Mouse (Mus musculus) cortical plate, adult 2 months (tissue): Measurements from ENCODE around the gene Fam131c.

ENCODE experiments used
- CTCF ChIP-seq: fragments of 200-500 bp; IDR thresholded peaks from 2 replicates; pipeline ENCODE4 v1.5.1; 2011; ENCODE audit warnings: mild to moderate bottlenecking, control low read depth, low read length; ENCODE audit not compliant: insufficient read depth; ENCODE audit errors: extremely low read depth
- POLR2A ChIP-seq: fragments of 200-500 bp; IDR thresholded peaks from 2 replicates; pipeline ENCODE4 v1.6.1; 2011; ENCODE audit warnings: mild to moderate bottlenecking, low read length, control low read depth; ENCODE audit not compliant: insufficient read depth; ENCODE audit errors: extremely low read depth

- TF ChIP-seq POLR2A (no peak), CTCF (0 out of 2 replicates have a peak, but pooled peaks have one; percentile 15)
These were observed 18.1 kb downstream of the Fam131c start for GRCm38 (mm10) chr4:141386150-141386549.
